Mouse (Mus musculus) left cerebral cortex, adult 2 months (tissue): ENCODE measurements around the gene Mlph. TPM values are rescaled to one million over a fixed set of nuclear protein-coding genes. Genes with fewer than 3 reads are reported as not detected.

ENCODE experiments used
- DNase-seq, 2 experiments: peaks; one replicate each; pipeline ENCODE4 v3.0.0; 2021 to 2022; ENCODE audit warnings: low spot score in 2 of 2, mixed read lengths in 1 of 2; ENCODE audit errors: extremely low spot score in 1 of 2
- H3K27ac ChIP-seq: fragments of 200-600 bp; 2 replicates; pipeline ENCODE4 v1.8.1; 2022
- H3K4me3 ChIP-seq: fragments of 200-600 bp; 2 replicates; pipeline ENCODE4 v1.8.1; 2022
- CTCF ChIP-seq: fragments of 200-600 bp; IDR thresholded peaks from 2 replicates; pipeline ENCODE4 v1.8.1; 2022; ENCODE audit warnings: antibody characterized with exemption, mild to moderate bottlenecking, moderate library complexity
- intact Hi-C: fragments of 180-260 bp; cut with DNase I; formaldehyde crosslinking; loops from one replicate; pipeline ENCODE4 v1.15.1; 2025
- total RNA-seq, 2 experiments: library from RNA; stranded (reverse); gene quantifications; 2 replicates each; pipeline ENCODE4 v1.2.3; 2021

The Mlph gene
- total RNA-seq, 2 experiments from 2014 or later, result 0.84 to 1.3 TPM

DNA sequence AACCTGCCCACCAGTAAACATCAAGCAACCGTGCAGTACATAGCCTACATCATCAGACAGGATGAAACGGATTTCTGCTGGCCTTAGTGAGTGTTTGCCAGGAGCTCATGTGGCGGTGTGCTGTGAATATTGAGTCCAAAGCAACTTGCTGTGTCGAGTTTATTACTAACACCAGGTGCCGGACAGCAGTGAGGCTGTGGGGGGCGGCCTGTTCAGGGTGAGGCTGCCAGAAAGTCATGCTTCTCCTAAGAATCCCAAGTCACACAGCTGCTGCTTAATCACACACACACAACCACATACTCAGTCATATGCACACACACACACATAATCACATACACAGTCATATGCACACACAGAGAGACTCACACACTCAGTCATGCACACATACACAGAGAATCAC is 1.7 kb upstream of the Mlph start:
- intact Hi-C loops, result no loop called here
- Histone ChIP-seq H3K27ac (no peak overlapping the region), H3K4me3 (no peak overlapping the region)
- TF ChIP-seq CTCF, result no peak
- no peak for DNase-seq

DNA sequence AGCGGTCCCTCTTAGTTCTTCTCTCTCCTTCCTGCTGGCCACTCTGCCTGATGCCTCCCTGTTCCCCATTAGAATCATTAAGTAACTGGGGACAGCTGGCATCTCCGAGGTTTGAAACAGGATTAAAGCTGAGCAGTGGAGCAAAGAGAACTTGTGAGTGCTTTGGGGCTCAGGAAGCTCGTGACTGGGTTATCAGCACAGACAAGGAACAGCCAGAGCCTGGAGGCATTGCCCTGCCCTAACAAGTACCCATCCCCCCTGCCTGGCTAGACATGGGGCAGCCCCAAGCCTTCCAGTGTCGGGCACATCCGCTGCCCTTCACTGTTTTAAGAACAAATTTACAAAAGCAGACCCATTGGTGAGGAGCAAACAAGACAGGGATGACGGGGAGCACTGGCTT is 2.6 kb downstream of the Mlph start:
- Histone ChIP-seq H3K27ac (no peak overlapping the region), H3K4me3 (no peak overlapping the region)
- DNase-seq, result no peak
- intact Hi-C loops, result no loop called here
- TF ChIP-seq CTCF, result no peak

DNA sequence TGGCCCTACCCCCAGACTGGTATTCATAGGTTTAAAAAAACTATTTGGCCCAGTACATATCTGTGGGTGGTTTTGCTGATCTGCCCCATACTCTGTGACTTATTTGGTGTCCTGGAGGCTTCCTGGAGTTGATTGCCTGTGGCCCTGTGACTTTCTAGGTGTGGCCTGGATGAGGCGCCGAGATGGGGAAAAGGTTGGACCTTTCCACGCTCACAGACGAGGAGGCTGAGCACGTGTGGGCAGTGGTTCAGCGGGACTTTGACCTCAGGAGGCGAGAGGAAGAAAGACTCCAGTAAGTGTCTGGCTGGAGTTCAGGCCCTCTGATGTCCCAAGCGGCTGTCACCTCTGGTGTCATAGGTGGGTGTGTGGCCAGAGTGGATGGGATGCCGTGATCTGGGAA is 6.8 kb downstream of the Mlph start:
- no peak overlapping the region for H3K27ac ChIP-seq
- no peak for TF ChIP-seq CTCF
- intact Hi-C loops, result loop anchor here (10.0 kb wide), 2 partner anchors 423 to 463 kb away; no protein-coding TSS in a partner anchor
- no peak for DNase-seq
- no peak overlapping the region for H3K4me3 ChIP-seq

DNA sequence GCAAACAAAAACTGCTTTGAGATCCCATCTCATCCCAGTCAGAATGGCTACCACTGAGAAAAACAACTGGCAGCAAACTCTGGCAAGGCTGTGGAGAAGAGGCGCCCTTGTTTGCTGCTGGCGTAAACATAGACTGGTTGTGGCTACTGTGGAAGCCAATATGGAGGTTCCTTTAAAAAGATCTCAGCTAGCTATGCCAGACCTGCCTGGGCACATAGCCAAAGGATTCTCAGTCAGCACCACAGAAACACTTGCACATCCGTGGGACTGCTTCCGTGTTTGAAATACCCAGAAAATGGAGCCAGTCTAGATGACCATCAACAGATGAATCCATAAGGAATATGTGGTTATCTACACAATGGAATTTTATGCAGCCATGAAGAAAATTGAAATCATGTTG is 11.1 kb downstream of the Mlph start:
- H3K27ac ChIP-seq, result no peak overlapping the region
- intact Hi-C loops, result loop anchor here (5.0 to 10.0 kb wide), 4 partner anchors 311 to 556 kb away; no protein-coding TSS in a partner anchor
- no peak overlapping the region for H3K4me3 ChIP-seq
- TF ChIP-seq CTCF, result no peak
- no peak for DNase-seq

DNA sequence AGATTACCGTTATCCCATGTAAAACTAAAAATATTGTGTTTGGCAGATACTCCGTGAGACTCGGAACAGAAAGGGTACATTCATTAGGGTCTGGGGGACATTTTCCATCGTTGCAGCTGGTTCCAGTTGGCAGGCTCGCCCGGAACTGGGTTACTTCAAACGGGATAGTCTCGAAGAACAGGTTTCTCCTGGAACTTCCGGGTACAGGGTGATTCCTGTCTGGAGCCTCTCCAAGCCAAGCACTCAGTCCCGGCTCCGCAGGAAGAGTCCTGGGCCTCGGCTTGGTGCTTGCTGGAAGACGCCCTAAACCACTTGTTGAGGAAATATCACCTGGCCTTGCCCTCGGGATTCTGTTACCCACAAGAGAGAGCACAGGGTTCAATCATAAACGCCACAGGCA is 12.4 kb downstream of the Mlph start:
- Histone ChIP-seq H3K4me3 (no peak overlapping the region), H3K27ac (no peak overlapping the region)
- no peak for TF ChIP-seq CTCF
- DNase-seq, result no peak
- intact Hi-C loops, result loop anchor here (5.0 to 10.0 kb wide), 4 partner anchors 310 to 555 kb away; no protein-coding TSS in a partner anchor

DNA sequence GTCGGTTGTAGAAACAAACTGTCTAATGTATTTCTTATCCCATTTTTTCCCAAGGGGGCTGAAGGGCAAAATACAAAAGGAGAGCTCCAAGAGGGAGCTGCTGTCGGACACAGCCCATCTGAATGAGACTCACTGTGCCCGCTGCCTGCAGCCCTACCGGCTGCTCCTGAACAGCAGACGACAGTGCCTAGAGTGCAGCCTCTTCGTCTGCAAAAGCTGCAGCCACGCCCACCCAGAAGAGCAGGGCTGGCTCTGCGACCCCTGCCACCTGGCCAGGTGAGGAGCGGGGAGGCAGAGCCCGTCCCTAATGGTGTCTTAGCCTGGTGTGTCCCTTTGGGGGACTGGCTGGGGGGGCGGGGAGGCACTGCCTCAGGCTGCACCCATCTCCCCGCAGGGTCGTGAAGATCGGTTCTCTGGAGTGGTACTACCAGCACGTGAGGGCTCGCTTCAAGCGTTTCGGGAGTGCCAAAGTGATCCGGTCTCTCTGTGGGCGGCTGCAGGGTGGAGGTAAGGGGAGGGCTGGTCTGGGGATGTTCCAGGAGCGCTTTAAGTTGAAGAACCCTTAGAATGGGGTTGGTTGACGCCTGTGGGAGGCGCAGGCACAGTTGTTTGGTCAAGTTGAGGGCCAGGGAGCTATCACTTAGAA is 13.2 kb downstream of the Mlph start:
- TF ChIP-seq CTCF, result no peak
- no peak for DNase-seq
- intact Hi-C loops, result loop anchor here (1.0 to 10.0 kb wide), 5 partner anchors 28 to 554 kb away; no protein-coding TSS in a partner anchor

DNA sequence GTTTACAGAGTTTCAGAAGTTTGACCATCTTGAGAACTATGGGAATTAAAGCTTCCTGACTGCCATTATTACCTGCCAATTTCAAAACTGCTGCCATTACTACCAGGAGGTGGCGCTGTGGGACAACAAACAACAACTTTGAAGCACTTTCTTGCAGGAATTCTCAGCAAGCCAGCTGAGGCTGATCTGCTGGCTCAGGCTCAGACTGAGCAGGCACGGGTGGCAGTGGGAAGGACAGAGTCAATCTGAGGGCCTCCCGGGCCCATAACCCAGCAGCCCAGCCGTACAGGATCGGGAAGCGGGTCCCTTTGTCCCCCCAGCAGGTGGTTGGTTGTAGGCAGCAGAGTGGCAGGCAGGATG is 13.7 kb downstream of the Mlph start:
- DNase-seq, result peak; percentile 80 to 83
- TF ChIP-seq CTCF, result peak; percentile 78
- intact Hi-C loops, result loop anchor here (1.0 to 10.0 kb wide), 5 partner anchors 28 to 554 kb away; no protein-coding TSS in a partner anchor
- no peak overlapping the region for H3K27ac ChIP-seq
- H3K4me3 ChIP-seq, result no peak overlapping the region

More for the DNA sequence above, 13.2 kb downstream of the Mlph start:
- Histone ChIP-seq H3K27ac (no peak overlapping the region), H3K4me3 (no peak overlapping the region)

DNA sequence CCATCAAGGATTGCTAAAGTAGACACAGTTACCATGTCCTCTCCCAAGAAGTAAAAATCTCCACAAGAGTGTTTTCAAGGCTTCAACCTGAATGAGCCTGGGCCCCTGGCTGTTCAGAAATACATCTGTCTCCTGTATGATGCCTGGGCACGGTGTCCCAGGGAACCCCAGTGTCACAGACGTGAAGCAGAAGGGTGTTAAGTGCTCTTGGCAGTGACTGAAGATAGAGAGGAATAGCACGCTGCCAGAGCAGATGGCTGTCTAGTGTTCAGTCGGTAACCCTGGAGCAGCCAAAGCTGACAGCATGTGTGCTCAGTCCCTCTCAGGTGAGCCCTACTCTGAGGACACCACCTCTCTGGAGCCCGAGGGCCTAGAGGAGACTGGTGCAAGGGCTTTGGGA is 18.1 kb downstream of the Mlph start:
- no peak for DNase-seq

DNA sequence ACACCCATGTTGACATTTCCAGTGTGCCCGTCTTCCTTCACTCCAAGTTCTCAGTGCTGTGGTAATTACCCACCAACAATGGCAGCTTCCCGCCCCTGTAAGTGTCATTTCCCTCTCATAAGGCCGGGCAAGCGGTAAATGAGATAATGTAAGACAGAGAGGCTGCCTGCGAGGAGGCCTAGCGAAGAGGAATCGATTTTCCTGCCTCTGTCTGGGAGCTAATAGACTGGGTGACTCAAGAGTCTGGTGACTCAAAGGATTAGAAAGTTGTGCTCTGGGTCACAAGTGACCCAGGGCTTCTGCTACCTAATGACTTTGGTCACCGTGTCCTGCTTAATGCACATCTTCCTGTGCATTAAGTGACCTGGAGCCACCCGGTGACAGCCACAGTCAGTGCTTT is 22.1 kb downstream of the Mlph start:
- TF ChIP-seq CTCF, result no peak
- intact Hi-C loops, result no loop called here
- no peak for DNase-seq
- Histone ChIP-seq H3K4me3 (no peak overlapping the region), H3K27ac (no peak overlapping the region)

More for the DNA sequence above, 18.1 kb downstream of the Mlph start:
- H3K4me3 ChIP-seq, result no peak overlapping the region
- intact Hi-C loops, result no loop called here
- TF ChIP-seq CTCF, result no peak
- no peak overlapping the region for H3K27ac ChIP-seq

DNA sequence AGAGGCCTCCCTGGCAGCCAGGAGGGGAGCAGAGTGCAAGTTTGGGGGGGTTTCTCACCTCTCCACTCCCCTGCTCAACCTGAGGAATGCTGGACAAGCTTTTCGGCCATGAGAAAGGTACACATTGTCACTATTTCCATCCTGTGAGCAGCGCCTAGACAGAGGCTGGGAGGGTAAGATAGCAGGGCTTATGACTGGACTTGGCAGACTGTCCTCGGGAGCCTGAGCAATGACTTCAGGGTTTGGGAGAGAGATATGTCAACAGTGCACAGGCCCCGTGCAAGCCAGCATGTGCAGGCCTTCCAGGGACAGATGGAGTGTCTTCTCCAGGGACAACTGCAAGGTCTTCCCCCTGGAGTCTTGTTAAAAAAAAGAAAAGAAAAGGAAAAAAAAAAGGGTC is 25.1 kb downstream of the Mlph start:
- Histone ChIP-seq H3K4me3 (no peak overlapping the region), H3K27ac (no peak overlapping the region)
- no peak for DNase-seq
- no peak for TF ChIP-seq CTCF
- intact Hi-C loops, result no loop called here

DNA sequence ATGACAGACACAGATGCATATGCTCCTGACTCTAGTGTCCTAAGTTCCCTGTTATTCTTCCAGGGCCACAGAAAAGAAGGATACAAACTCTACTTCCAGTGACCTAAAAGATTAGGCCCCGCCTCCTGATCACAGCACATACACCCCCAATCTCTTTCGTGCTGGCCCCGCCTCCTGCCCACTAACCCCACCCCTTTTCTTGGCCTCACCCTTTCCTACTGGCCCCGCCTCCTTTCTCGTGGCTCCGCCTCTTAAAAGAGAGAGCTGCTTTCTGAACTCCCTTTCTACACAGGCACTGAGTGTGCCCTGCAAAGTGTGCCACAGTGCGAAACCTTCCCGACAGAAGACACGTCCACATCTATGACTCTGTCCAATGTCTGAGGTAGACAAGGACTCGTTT is 30.3 kb downstream of the Mlph start:
- no peak overlapping the region for H3K4me3 ChIP-seq
- no peak for TF ChIP-seq CTCF
- DNase-seq, result no peak
- intact Hi-C loops, result no loop called here
- H3K27ac ChIP-seq, result no peak overlapping the region

DNA sequence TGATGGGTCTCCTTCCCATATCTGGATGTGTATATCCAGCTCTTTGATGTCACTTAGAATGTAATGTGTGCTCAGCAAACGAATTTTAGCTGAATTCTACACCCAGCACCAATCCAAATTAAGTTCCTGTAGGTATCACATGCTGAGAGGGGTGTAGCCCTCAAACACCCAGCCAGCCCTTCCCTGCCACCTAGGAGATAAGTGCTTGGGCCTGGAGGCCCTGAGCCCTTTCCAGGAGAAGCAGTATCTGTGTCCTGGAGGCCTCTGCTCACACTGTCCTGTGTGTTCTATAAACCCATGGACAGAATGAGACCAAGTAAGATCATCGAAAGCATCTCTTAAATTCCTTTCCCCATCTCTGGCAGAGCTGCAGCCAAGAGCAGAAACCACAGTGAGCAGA is 32.4 kb downstream of the Mlph start:
- no peak for TF ChIP-seq CTCF
- no peak for DNase-seq
- no peak overlapping the region for H3K4me3 ChIP-seq
- intact Hi-C loops, result no loop called here
- no peak overlapping the region for H3K27ac ChIP-seq

DNA sequence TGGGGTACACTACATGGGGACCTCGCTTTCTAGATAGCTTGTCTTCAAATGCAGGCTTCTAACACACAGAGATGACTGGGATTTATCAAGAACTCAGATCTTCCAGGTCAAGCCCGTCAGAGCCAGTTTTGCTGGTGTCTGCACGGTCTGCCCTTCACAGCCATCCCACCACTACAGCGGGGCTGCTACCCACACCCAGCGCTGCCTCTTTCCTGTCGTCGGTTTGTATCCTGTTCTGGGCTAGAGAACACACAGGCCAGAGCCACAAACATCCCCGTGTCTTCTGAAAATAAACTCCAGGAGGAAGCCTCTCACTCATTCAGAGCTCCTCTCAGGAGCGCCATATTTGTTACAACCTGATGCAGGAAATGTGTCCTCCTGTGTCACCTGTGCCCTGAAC is 34.4 kb downstream of the Mlph start:
- H3K4me3 ChIP-seq, result no peak overlapping the region
- intact Hi-C loops, result no loop called here
- no peak overlapping the region for H3K27ac ChIP-seq
- no peak for DNase-seq
- no peak for TF ChIP-seq CTCF
